Mouse (Mus musculus) stomach, embryonic 14.5 days (tissue): ENCODE measurements at regions not wholly inside any gene's neighbourhood (a gene's known extent, or its start where the extent isn't known, plus 50 kb on each side); places are given as distances from the start of the nearest gene placed in this dataset. TPM values are rescaled to one million over a fixed set of nuclear protein-coding genes. Genes with fewer than 3 reads are reported as not detected.

Experiments
- ATAC-seq: fragments of 200-750 bp; cut with Nextera tagmentation; 2 replicates; pipeline ENCODE4 v1.8.0; 2017; ENCODE audit warnings: low read depth, moderate TSS enrichment; ENCODE audit not compliant: insufficient number of reproducible peaks, insufficient read depth, low FRiP score
- H3K27ac ChIP-seq: fragments of 300-500 bp; sonication (generic); 2 replicates; pipeline ENCODE4 v1.5.1; 2014; ENCODE audit warnings: mild to moderate bottlenecking, low read length, moderate library complexity, mixed read lengths
- H3K27me3 ChIP-seq: fragments of 300-500 bp; sonication (generic); 2 replicates; pipeline ENCODE4 v1.6.1; 2014; ENCODE audit warnings: low read length, control low read depth, mixed read lengths; ENCODE audit not compliant: control insufficient read depth, insufficient read depth
- H3K36me3 ChIP-seq: fragments of 300-500 bp; sonication (generic); 2 replicates; pipeline ENCODE4 v1.6.1; 2014; ENCODE audit warnings: mild to moderate bottlenecking, control low read depth, low read length, moderate library complexity, mixed read lengths; ENCODE audit not compliant: control insufficient read depth, insufficient read depth
- H3K4me1 ChIP-seq: fragments of 300-500 bp; sonication (generic); 2 replicates; pipeline ENCODE4 v1.6.1; 2014; ENCODE audit warnings: low read length, control low read depth, mixed read lengths; ENCODE audit not compliant: control insufficient read depth, insufficient read depth
- H3K4me2 ChIP-seq: fragments of 300-500 bp; sonication (generic); replicated peaks from 2 replicates; pipeline ENCODE4 v1.6.1; 2014; ENCODE audit warnings: low read depth, low read length, control low read depth
- H3K4me3 ChIP-seq: fragments of 300-500 bp; sonication (generic); 2 replicates; pipeline ENCODE4 v1.5.1; 2014; ENCODE audit warnings: low read depth, low read length, control low read depth
- H3K9ac ChIP-seq: fragments of 300-500 bp; sonication (generic); replicated peaks from 2 replicates; pipeline ENCODE4 v1.6.1; 2014; ENCODE audit warnings: low read depth, mild to moderate bottlenecking, control low read depth, low read length, moderate library complexity, mixed read lengths
- H3K9me3 ChIP-seq: fragments of 300-500 bp; sonication (generic); 2 replicates; pipeline ENCODE4 v1.6.1; 2016; ENCODE audit warnings: low read depth, low read length, control low read depth; ENCODE audit not compliant: control insufficient read depth
- WGBS: fragments of 180-500 bp; shearing (Covaris S2); extraction: QIAGEN DNeasy Blood & Tissue Kit; methylation state at CpG from one replicate; pipeline ENCODE4 v1.1.7; 2014; 5-methylcytosine and 5-hydroxymethylcytosine counted together
- microRNA-seq: library from miRNA; unstranded; fragments of <30 nt; microRNA quantifications from one replicate; pipeline ENCODE4, GENCODE M21; 2016

DNA sequence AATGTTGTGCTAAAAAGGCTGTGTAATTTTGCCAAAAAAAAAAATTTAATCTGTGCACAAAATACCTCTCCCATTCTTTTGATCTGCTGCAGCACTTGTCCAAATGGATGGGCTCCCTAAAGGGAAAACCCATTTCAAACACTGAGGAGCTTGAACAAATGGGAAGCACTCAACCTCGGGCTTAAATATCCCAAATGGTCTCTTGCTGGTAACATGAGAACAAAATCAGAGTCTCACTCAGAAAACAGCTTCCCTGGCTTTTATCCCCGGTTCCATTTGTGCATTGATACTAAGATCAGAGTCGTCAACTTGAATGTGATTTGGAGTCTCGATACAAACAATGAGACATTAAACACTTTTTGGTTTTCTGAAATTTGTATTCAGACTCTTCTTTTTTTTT lies 59.9 kb upstream of the Zpld1 start:
- H3K27ac ChIP-seq = no peak overlapping the region
- H3K4me2 ChIP-seq = no peak overlapping the region
- ATAC-seq = no peak
- no peaks in the 10 kb centered on the region for H3K9me3 ChIP-seq
- no peak overlapping the region for H3K4me3 ChIP-seq
- H3K36me3 ChIP-seq = no peaks in the 10 kb centered on the region
- no peaks in the 10 kb centered on the region for H3K27me3 ChIP-seq
- WGBS = 46% methylated on average over 4 of the region's 4 CpGs
- no peak overlapping the region for H3K9ac ChIP-seq
- no peaks in the 10 kb centered on the region for H3K4me1 ChIP-seq

DNA sequence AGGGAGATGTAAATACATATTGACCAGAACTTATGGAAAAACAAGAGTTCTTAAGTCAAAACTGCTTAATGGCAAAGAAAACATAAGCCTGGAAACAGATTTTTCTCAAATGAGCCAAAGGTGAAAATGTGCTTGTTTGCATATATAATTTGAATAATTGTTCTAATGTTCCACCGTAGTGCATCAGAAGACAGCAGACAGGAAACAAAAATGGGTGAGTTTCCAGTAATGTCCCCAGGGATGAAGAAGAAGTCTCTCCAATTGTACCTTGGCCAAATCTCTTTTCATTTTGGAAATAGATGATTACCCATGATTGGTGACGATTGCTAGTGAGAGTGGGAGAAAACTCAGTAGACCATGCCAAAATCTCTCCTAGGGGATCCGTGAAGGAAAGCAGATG lies 58.3 kb upstream of the Zpld1 start:
- H3K27ac ChIP-seq = no peak overlapping the region
- no peaks in the 10 kb centered on the region for H3K36me3 ChIP-seq
- WGBS = 84% methylated on average over 3 of the region's 3 CpGs
- H3K4me3 ChIP-seq = no peak overlapping the region
- H3K4me1 ChIP-seq = no peaks in the 10 kb centered on the region
- no peak overlapping the region for H3K9ac ChIP-seq
- H3K27me3 ChIP-seq = no peaks in the 10 kb centered on the region
- H3K9me3 ChIP-seq = 0 out of 2 replicates have a peak, but pooled peaks cover 4% of the 10 kb centered on the region
- no peak overlapping the region for H3K4me2 ChIP-seq
- ATAC-seq = no peak

Small RNA genes lying in the stretch of these regions (microRNA-seq; reads per million reads assigned to microRNA genes)
- gene Mir5118 = not detected
